Mouse (Mus musculus) stomach, embryonic 14.5 days (tissue): ENCODE results near the gene Prelid3b. TPM values are rescaled to one million over a fixed set of nuclear protein-coding genes. Genes with fewer than 3 reads are reported as not detected.

Experiments
- ATAC-seq: fragments of 200-750 bp; cut with Nextera tagmentation; 2 replicates; pipeline ENCODE4 v1.8.0; 2017; ENCODE audit warnings: low read depth, moderate TSS enrichment; ENCODE audit not compliant: insufficient number of reproducible peaks, insufficient read depth, low FRiP score
- H3K27ac ChIP-seq: fragments of 300-500 bp; sonication (generic); 2 replicates; pipeline ENCODE4 v1.5.1; 2014; ENCODE audit warnings: mild to moderate bottlenecking, low read length, moderate library complexity, mixed read lengths
- H3K27me3 ChIP-seq: fragments of 300-500 bp; sonication (generic); 2 replicates; pipeline ENCODE4 v1.6.1; 2014; ENCODE audit warnings: low read length, control low read depth, mixed read lengths; ENCODE audit not compliant: control insufficient read depth, insufficient read depth
- H3K36me3 ChIP-seq: fragments of 300-500 bp; sonication (generic); 2 replicates; pipeline ENCODE4 v1.6.1; 2014; ENCODE audit warnings: mild to moderate bottlenecking, control low read depth, low read length, moderate library complexity, mixed read lengths; ENCODE audit not compliant: control insufficient read depth, insufficient read depth
- H3K4me1 ChIP-seq: fragments of 300-500 bp; sonication (generic); 2 replicates; pipeline ENCODE4 v1.6.1; 2014; ENCODE audit warnings: low read length, control low read depth, mixed read lengths; ENCODE audit not compliant: control insufficient read depth, insufficient read depth
- H3K4me2 ChIP-seq: fragments of 300-500 bp; sonication (generic); replicated peaks from 2 replicates; pipeline ENCODE4 v1.6.1; 2014; ENCODE audit warnings: low read depth, low read length, control low read depth
- H3K4me3 ChIP-seq: fragments of 300-500 bp; sonication (generic); 2 replicates; pipeline ENCODE4 v1.5.1; 2014; ENCODE audit warnings: low read depth, low read length, control low read depth
- H3K9ac ChIP-seq: fragments of 300-500 bp; sonication (generic); replicated peaks from 2 replicates; pipeline ENCODE4 v1.6.1; 2014; ENCODE audit warnings: low read depth, mild to moderate bottlenecking, control low read depth, low read length, moderate library complexity, mixed read lengths
- H3K9me3 ChIP-seq: fragments of 300-500 bp; sonication (generic); 2 replicates; pipeline ENCODE4 v1.6.1; 2016; ENCODE audit warnings: low read depth, low read length, control low read depth; ENCODE audit not compliant: control insufficient read depth
- whole genome bisulfite sequencing: fragments of 180-500 bp; shearing (Covaris S2); extraction: QIAGEN DNeasy Blood & Tissue Kit; methylation state at CpG from one replicate; pipeline ENCODE4 v1.1.7; 2014; 5-methylcytosine and 5-hydroxymethylcytosine counted together
- polyA plus RNA-seq: library from polyadenylated mRNA; unstranded; fragments of >200 nt; fragmentation: Nextera tagmentation; extraction: Ambion mirVana; gene quantifications from 2 replicates; pipeline ENCODE4 v1.2.1, GENCODE M21; 2014

Gene Prelid3b
- polyA plus RNA-seq, 1 experiment from 2014 or later: 99.9 TPM

DNA sequence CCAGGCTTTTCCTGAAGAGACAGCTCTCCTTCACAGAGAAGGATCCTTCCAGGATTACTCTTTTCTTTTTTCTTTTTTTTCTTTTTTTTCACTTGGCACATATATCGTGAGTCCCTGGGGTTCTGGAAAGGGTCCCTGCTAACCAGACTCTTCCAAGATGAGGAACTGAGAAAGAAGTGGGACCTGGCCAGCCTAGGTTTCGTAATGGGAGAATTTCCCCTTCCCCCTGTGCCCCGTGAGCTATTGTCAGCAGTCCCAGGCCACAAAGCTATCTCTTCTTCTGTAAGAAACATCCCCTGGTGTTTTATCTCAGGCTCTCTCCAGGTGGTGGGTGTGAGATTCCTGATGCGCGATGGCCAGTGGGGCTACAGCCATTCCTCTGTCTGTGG is 33.4 kb downstream of the Prelid3b start:
- Histone ChIP-seq H3K36me3 (no peaks in the 10 kb centered on the region), H3K9ac (no peak overlapping the region), H3K4me3 (peak overlapping the region; percentile 60; the same call in 1 of the 2 replicates), H3K4me2 (no peak overlapping the region), H3K27me3 (no peaks in the 10 kb centered on the region), H3K27ac (no peak overlapping the region), H3K4me1 (peaks cover 19% of the 10 kb centered on the region), H3K9me3 (no peaks in the 10 kb centered on the region)
- no peak for ATAC-seq
- 54% methylated on average over 5 of the region's 5 CpGs for WGBS

DNA sequence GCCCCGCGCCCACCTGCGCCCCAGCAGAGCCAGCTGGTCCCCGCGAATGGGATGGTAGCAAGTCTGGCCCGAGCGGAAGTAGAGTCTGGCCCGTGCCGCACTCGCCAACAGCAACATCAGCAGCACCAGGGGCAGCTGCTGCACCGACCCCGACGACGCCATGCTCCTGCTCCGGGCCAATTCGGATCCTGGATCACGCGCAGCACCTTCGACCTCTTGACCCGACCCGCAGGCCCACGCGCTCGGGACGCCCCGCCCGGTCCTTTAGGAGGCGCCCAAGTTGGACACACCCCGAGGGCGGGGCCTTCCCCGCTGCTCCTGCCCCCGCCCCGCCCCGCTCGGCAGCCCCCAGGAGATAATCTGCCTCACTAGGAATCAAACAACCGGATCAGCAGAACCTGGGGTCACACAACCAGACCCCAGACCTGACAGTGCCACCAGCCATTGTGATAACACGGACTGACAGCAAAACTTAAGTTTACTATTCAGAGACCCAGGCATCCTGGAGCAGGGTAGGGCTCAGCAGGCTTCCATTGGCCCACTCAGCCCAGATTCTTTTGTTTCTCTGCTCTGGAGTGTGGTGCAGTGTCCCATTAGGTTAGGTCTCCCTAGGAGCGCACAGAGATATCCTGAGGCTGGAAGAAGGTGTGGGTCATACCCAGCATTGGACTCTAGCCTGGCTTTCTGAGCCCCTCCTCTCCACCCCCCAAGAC is 34.0 kb downstream of the Prelid3b start, which contains the start of gene Ctsz:
Gene Ctsz, minus strand, starts transcription at position 303 of the 713 bp plus-strand sequence.
- peak within 1 kb of the TSS; percentile 79 for H3K4me2 ChIP-seq
- H3K36me3 ChIP-seq: no peaks in the 10 kb centered on the region
- no peaks in the 10 kb centered on the region for H3K9me3 ChIP-seq
- H3K4me1 ChIP-seq: peaks cover 19% of the 10 kb centered on the region
- peak; percentile 83 for ATAC-seq
- no peaks in the 10 kb centered on the region for H3K27me3 ChIP-seq
- H3K4me3 ChIP-seq: peak within 1 kb of the TSS; percentile 60
- H3K9ac ChIP-seq: peak within 1 kb of the TSS; percentile 55
- under 1% methylated on average over 38 of the region's 38 CpGs for WGBS
- H3K27ac ChIP-seq: no peak within 1 kb of the TSS

DNA sequence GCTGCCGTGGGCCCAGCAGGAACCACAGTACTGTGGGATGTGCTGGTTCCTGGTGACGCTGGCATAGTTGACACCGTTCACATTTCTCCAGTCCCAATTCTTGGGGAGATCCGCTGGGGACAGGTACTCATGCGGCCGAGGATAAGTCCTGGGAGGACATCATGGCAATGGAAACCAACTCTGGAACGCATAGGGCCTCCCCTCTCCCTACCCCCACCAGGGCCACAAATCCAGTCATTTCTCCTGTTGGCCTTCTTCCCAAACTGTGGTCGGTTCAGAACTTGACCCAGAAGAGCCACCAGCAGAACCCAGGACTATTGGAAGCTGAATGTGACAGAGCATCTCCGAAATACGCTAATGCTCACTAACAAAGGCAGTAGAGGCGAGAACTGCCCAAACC is 34.7 kb downstream of the Prelid3b start:
- Histone ChIP-seq H3K27me3 (no peaks in the 10 kb centered on the region), H3K36me3 (no peaks in the 10 kb centered on the region), H3K4me2 (peak overlapping the region; percentile 79), H3K4me3 (peak overlapping the region; percentile 60), H3K4me1 (peaks cover 18% of the 10 kb centered on the region), H3K9me3 (no peaks in the 10 kb centered on the region), H3K27ac (no peak overlapping the region), H3K9ac (peak overlapping the region; percentile 55)
- WGBS: 72% methylated on average over 11 of the region's 11 CpGs
- ATAC-seq: no peak

GRCm38 (mm10) chr2:174437697-174437982 is 35.2 kb downstream of the Prelid3b start:
- Histone ChIP-seq H3K9me3 (no peaks in the 10 kb centered on the region), H3K36me3 (no peaks in the 10 kb centered on the region), H3K4me3 (peak overlapping the region; percentile 60; the same call in 1 of the 2 replicates), H3K27ac (no peak overlapping the region), H3K4me1 (peaks cover 15% of the 10 kb centered on the region), H3K4me2 (peak overlapping the region; percentile 79), H3K27me3 (no peaks in the 10 kb centered on the region), H3K9ac (no peak overlapping the region)
- ATAC-seq: no peak
- 95% methylated on average over 4 of the region's 4 CpGs for WGBS

GRCm38 (mm10) chr2:174436916-174437696 is 35.8 kb downstream of the Prelid3b start:
- Histone ChIP-seq H3K27ac (no peak overlapping the region), H3K4me3 (no peak overlapping the region), H3K4me1 (peaks cover 15% of the 10 kb centered on the region), H3K4me2 (no peak overlapping the region), H3K9me3 (no peaks in the 10 kb centered on the region), H3K9ac (no peak overlapping the region), H3K27me3 (no peaks in the 10 kb centered on the region), H3K36me3 (no peaks in the 10 kb centered on the region)
- ATAC-seq: no peak
- WGBS: 93% methylated on average over 7 of the region's 7 CpGs

DNA sequence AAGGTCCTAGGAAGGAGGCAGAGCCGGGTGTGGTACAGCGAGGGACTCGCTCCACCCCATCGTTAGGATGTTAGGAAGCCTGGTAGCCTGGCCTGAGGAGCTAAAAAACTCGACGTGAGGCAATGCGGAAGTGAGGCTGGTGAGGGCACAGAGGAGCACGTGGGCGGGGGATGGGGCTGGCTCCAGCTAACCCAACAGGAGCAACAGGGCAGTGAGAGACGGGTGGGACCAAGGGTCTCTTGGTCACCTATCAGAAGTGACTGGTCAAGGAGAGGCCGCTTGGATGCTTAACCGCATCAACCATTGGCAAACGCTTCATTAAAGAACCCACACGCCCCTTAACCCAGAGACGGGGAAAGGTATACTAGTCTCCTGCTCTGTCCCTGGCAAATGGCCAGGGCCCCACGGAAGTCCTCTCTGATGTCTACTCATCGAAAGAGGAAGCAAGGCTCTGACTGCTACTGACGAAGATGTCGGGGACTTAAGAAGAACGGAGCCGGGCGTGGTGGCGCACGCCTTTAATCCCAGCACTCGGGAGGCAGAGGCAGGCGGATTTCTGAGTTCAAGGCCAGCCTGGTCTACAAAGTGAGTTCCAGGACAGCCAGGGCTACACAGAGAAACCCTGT is 36.7 kb downstream of the Prelid3b start:
- no peaks in the 10 kb centered on the region for H3K9me3 ChIP-seq
- no peak for ATAC-seq
- H3K27me3 ChIP-seq: no peaks in the 10 kb centered on the region
- H3K36me3 ChIP-seq: no peaks in the 10 kb centered on the region
- peaks cover 15% of the 10 kb centered on the region for H3K4me1 ChIP-seq
- H3K4me2 ChIP-seq: no peak overlapping the region
- no peak overlapping the region for H3K9ac ChIP-seq
- no peak overlapping the region for H3K4me3 ChIP-seq
- WGBS: 89% methylated on average over 26 of the region's 26 CpGs
- H3K27ac ChIP-seq: no peak overlapping the region

DNA sequence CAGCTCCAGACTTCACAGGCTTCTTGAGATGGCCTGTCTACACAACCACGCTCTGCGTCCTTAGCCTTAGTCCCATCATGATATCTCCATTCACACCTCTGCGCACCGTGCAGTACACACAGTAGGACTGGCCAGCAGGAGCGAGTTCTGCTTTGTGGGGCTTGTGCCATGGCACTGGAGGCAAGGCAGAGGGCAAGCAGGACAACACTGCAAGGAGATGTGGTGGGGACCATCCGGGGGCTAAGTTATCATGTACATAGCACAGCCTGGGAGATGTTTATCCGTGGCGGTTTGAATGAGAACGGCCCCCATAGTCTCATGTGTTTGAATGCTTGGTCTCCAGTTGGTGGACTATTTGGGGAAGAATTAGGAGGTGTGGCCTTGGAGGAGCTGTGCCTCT is 37.9 kb downstream of the Prelid3b start:
- peaks cover 15% of the 10 kb centered on the region for H3K4me1 ChIP-seq
- H3K9me3 ChIP-seq: no peaks in the 10 kb centered on the region
- WGBS: 96% methylated on average over 9 of the region's 9 CpGs
- H3K4me2 ChIP-seq: no peak overlapping the region
- H3K4me3 ChIP-seq: no peak overlapping the region
- no peak overlapping the region for H3K27ac ChIP-seq
- H3K27me3 ChIP-seq: no peaks in the 10 kb centered on the region
- no peak overlapping the region for H3K9ac ChIP-seq
- H3K36me3 ChIP-seq: no peaks in the 10 kb centered on the region
- ATAC-seq: no peak

GRCm38 (mm10) chr2:174428996-174429591 is 43.8 kb downstream of the Prelid3b start:
- no peak for ATAC-seq
- peaks cover 41% of the 10 kb centered on the region for H3K36me3 ChIP-seq
- no peaks in the 10 kb centered on the region for H3K4me1 ChIP-seq
- H3K9me3 ChIP-seq: no peaks in the 10 kb centered on the region
- H3K9ac ChIP-seq: no peak overlapping the region
- H3K27ac ChIP-seq: no peak overlapping the region
- H3K4me2 ChIP-seq: no peak overlapping the region
- H3K4me3 ChIP-seq: no peak overlapping the region
- WGBS: 89% methylated on average over 10 of the region's 10 CpGs
- no peaks in the 10 kb centered on the region for H3K27me3 ChIP-seq
